Mouse (Mus musculus): ENCODE measurements around the gene Gmfg.

Gene Gmfg

DNA sequence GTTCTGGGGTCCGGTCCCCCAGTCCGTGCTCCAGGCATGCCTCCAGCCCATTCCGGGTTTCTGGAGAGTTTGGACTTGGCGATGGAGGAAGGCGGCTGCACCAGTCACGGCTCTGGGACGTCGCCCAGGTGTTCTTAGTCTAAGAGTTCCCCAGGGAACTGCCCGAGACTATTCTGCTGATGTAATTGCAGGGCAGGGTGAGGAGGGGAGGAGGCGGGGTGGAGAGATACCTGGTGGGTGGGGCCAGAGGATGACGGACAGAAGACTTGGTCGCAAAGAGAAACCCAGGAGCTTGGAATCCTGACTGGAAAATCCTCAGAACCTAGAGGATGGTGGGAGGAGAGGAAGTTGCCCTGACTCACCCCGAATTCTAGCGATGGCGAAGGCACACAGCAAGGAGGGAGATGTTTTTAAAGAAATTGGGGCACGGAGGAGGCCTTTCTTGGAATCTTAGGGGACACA is 50.8 kb downstream of the Gmfg start:
- peak; percentile 42 for DNase-seq

DNA sequence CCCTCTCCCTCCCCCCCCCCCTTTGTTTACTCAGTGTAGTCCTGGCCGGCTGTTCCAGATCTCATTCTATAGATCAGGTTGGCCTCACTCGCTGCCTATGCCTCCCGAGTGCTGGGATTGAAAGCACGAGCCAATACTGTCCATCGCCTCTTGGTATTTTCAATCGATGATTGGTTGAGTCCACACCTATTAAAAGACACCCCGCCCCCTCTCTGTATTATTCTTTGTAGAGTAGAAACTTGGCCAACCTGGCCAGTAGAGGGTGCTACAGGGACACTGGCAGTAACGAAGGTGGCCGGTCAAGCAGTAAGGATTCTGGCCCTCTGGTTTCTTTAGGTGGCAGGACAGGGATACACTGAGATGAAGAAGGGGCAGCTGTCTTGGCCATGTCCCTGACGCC is 53.2 kb downstream of the Gmfg start:
- DNase-seq, result peak; percentile 76

DNA sequence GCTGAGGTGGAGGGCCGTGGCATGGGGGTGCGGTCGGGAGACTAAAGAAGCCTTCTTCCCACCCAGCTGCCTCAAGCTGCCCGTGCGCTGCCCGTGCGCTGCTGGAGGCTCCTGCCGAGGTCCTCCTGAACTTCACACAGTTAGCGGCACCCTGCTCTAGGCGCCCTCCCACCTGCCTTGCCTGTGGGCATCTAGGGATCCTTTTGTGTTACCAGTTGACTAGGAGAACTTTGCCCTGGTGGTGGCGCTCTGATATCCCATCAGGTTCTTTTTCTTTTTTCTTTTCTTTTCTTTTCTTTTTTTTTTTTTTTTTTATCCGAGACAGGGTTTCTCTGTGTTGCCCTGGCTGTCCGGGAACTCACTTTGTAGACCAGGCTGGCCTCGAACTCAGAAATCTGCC is 53.7 kb downstream of the Gmfg start:
- peak; percentile 8 for DNase-seq

DNA sequence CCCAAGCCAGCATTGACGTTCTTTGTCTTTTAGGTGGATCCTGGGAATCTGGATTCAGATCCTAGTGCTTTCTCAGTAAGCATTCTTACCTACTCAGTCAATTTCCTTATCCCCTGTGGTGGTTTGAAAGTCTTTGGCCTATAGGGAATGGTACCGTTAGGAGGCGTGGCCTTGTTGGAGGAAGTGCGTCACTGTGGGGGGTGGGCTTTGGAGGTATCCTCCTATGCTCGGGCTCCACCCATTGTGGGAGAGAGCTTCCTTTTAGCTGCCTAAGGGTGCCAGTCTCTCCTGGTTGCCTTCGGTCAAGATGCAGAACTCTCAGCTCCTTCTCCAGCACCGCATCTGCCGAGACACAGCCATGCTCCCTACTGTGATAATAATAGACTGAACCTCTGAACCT is 55.1 kb downstream of the Gmfg start:
- no peak for DNase-seq

DNA sequence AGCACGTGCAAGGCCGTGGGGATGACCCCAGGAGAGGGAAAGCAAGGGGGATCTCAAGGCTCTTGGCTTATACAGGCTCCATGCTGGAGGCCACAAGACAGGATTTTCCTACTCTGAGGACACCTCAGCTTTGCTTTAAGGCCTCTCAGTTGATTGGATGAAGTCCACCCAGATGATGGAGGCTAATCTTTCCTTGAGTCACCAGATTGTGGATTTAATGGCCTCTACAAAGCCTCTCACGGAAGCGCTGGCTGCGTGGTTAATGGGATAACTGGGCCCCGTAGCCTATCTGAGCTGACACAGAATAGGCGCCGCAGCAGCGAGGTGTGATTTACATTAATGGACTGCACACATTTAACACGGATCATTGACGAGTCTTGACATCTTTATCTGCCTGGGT is 58.2 kb downstream of the Gmfg start:
- peak; percentile 8 for DNase-seq

All from embryo, embryonic 11 days (tissue).